In genomic region chr9:106141955-106142354, GRCm38 (mm10) we compare ENCODE assay signal across 22 mouse cellular contexts. TPM values are rescaled to one million over a fixed set of nuclear protein-coding genes. Genes with fewer than 3 reads are reported as not detected.
DNase-seq lines count a peak whose midpoint lies in the region; ATAC-seq lines count a peak whose summit lies in the region.
"Had no signal": no experiment of that assay in that cellular context is flagged by ENCODE, and none has a peak within 500 bp of the region (broad histone marks: within the 10 kb centered on the region; RNA-seq: fewer than 3 reads in every experiment).

No protein-coding gene starts in this region.

- DNase-seq in left cerebral cortex, postnatal 4 days: peak; percentile 73
- DNase-seq in left cerebral cortex, adult 9 months (ENCODE audit: low spot score in 2 of 2): no peak
- peak; percentile 72 for DNase-seq in cerebellum, adult 8-10 months
- DNase-seq in midbrain, embryonic 14.5 days: peak; percentile 27
- DNase-seq in urinary bladder, postnatal 36 days (ENCODE audit: low spot score in 2 of 2): no peak
- no peak for DNase-seq in heart, postnatal 4 days
- DNase-seq: adrenal gland, postnatal 25 days; kidney, adult 18-20 months; kidney, postnatal 10 days; liver, embryonic 13.5 days; retina, postnatal 1 day had no signal

- no peak overlapping the region for H3K9ac ChIP-seq in hindbrain, embryonic 12.5 days
- no peak overlapping the region for H3K9ac ChIP-seq in midbrain, embryonic 14.5 days (replicated peaks; ENCODE audit: low read length)
- H3K9ac ChIP-seq: forebrain, embryonic 15.5 days; heart, embryonic 13.5 days; limb, embryonic 12.5 days; liver, embryonic 13.5 days had no signal

- H3K36me3 ChIP-seq in hindbrain, embryonic 12.5 days: no peaks in the 10 kb centered on the region
- H3K36me3 ChIP-seq in midbrain, embryonic 14.5 days (ENCODE audit: control insufficient read depth, insufficient read depth, low read length): no peaks in the 10 kb centered on the region
- H3K36me3 ChIP-seq: embryonic facial prominence, embryonic 10.5 days; forebrain, embryonic 15.5 days; heart, embryonic 13.5 days; limb, embryonic 12.5 days; liver, embryonic 13.5 days had no signal

- 62% methylated on average over 12 of the region's 12 CpGs for WGBS in hindbrain, embryonic 12.5 days
- 58% methylated on average over 12 of the region's 12 CpGs for WGBS in midbrain, embryonic 14.5 days

- peak; percentile 38; the same call in 1 of the 2 replicates for ATAC-seq in hindbrain, embryonic 12.5 days (ENCODE audit: low FRiP score)
- ATAC-seq in midbrain, embryonic 14.5 days (ENCODE audit: low FRiP score, low TSS enrichment): peak; percentile 53; the same call in 1 of the 2 replicates
- ATAC-seq in monocyte, adult 5-6 weeks (replicated peaks; ENCODE audit: insufficient number of reproducible peaks, low FRiP score, low TSS enrichment, poor library complexity, severe bottlenecking): no peak
- ATAC-seq: forebrain, embryonic 15.5 days had no signal

- 0 out of 2 replicates have a peak, but pooled peaks cover 4% of the 10 kb centered on the region for H3K27me3 ChIP-seq in hindbrain, embryonic 12.5 days
- H3K27me3 ChIP-seq in midbrain, embryonic 14.5 days (ENCODE audit: control insufficient read depth, insufficient read depth, low read length): no peaks in the 10 kb centered on the region

- H3K4me2 ChIP-seq in hindbrain, embryonic 12.5 days (replicated peaks): no peak overlapping the region
- H3K4me2 ChIP-seq in midbrain, embryonic 14.5 days (ENCODE audit: low read length): no peak overlapping the region
- H3K4me2 ChIP-seq: forebrain, embryonic 15.5 days; heart, embryonic 13.5 days; limb, embryonic 12.5 days; liver, embryonic 13.5 days had no signal

- no peak overlapping the region for H3K4me3 ChIP-seq in hindbrain, embryonic 12.5 days
- H3K4me3 ChIP-seq in midbrain, embryonic 14.5 days (replicated peaks; ENCODE audit: low read depth, low read length): no peak overlapping the region
- H3K4me3 ChIP-seq: embryonic facial prominence, embryonic 10.5 days; forebrain, embryonic 15.5 days; heart, embryonic 13.5 days; layer of hippocampus, adult 2 months; left cerebral cortex, adult 2 months; limb, embryonic 12.5 days; liver, embryonic 13.5 days; myocyte had no signal

- peak overlapping the region; percentile 26; the same call in 1 of the 2 replicates for H3K27ac ChIP-seq in hindbrain, embryonic 12.5 days
- H3K27ac ChIP-seq in midbrain, embryonic 14.5 days (replicated peaks; ENCODE audit: low read depth, low read length): peak overlapping the region; percentile 16; the same call in 1 of the 2 replicates
- H3K27ac ChIP-seq: embryonic facial prominence, embryonic 10.5 days; forebrain, embryonic 15.5 days; heart, embryonic 13.5 days; layer of hippocampus, adult 2 months; left cerebral cortex, adult 2 months; limb, embryonic 12.5 days; liver, embryonic 13.5 days had no signal

- intact Hi-C loops in left cerebral cortex, postnatal 4 days (cut with DNase I): no loop called here

- no peaks in the 10 kb centered on the region for H3K9me3 ChIP-seq in hindbrain, embryonic 12.5 days (replicated peaks)
- H3K9me3 ChIP-seq in midbrain, embryonic 14.5 days (ENCODE audit: control insufficient read depth, low read length): no peaks in the 10 kb centered on the region
- H3K9me3 ChIP-seq: embryonic facial prominence, embryonic 10.5 days; forebrain, embryonic 15.5 days; heart, embryonic 13.5 days; limb, embryonic 12.5 days; liver, embryonic 13.5 days had no signal

- peaks cover 11% of the 10 kb centered on the region for H3K4me1 ChIP-seq in hindbrain, embryonic 12.5 days
- peaks cover 7% of the 10 kb centered on the region for H3K4me1 ChIP-seq in midbrain, embryonic 14.5 days (ENCODE audit: control insufficient read depth, insufficient read depth, low read length)
- H3K4me1 ChIP-seq: liver, embryonic 13.5 days had no signal

RNA-seq across cellular contexts. Expression of gene Glyctk, which starts 16.0 kb away (rescaled TPM):
- 1 to 10 TPM; 2.7 to 3.5 TPM for total RNA-seq in left cerebral cortex, postnatal 4 days (2021)
- 5.1 and 5.6 TPM in 2 replicates for polyA plus RNA-seq in hindbrain, embryonic 12.5 days (2016; fragmentation: Nextera tagmentation; extraction: Ambion mirVana)
- polyA plus RNA-seq in midbrain, embryonic 14.5 days (2014; fragmentation: Nextera tagmentation; extraction: Ambion mirVana): 4.6 and 6.8 TPM in 2 replicates
- total RNA-seq in heart, postnatal 4 days (2021): 1 to 10 TPM; 2.3 to 3.5 TPM
- 0.29 to 3.0 TPM (median 0.97 TPM) in 3 replicates for total RNA-seq in monocyte, adult 5-6 weeks (2017)

RNA-seq across cellular contexts. Expression of gene Wdr82, which starts 28.8 kb away (rescaled TPM):
- total RNA-seq in left cerebral cortex, postnatal 4 days (2021): 100 to 1,000 TPM; 168 to 170 TPM
- 34.1 and 38.9 TPM in 2 replicates for polyA plus RNA-seq in hindbrain, embryonic 12.5 days (2016; fragmentation: Nextera tagmentation; extraction: Ambion mirVana)
- 54.0 and 75.3 TPM in 2 replicates for polyA plus RNA-seq in midbrain, embryonic 14.5 days (2014; fragmentation: Nextera tagmentation; extraction: Ambion mirVana)
- total RNA-seq in heart, postnatal 4 days (2021): 10 to 100 TPM; 90.0 to 98.5 TPM
- total RNA-seq in monocyte, adult 5-6 weeks (2017): 75.8 to 89.5 TPM (median 88.3 TPM) in 3 replicates

RNA-seq across cellular contexts. Expression of gene Col6a4, which starts 45.4 kb away (rescaled TPM):
- total RNA-seq in left cerebral cortex, postnatal 4 days (2021): 1 to 10 TPM; 2.0 to 3.1 TPM
- 0.07 and 0.37 TPM in 2 replicates for polyA plus RNA-seq in hindbrain, embryonic 12.5 days (2016; fragmentation: Nextera tagmentation; extraction: Ambion mirVana)
- 0.38 and 0.81 TPM in 2 replicates for polyA plus RNA-seq in midbrain, embryonic 14.5 days (2014; fragmentation: Nextera tagmentation; extraction: Ambion mirVana)
- total RNA-seq in heart, postnatal 4 days (2021): under 1 TPM; 0.07 to 0.09 TPM
- not detected in 3 replicates for total RNA-seq in monocyte, adult 5-6 weeks (2017)
- total RNA-seq: hematopoietic stem cell, adult 5-6 weeks; megakaryocyte progenitor cell, adult 5-6 weeks had no signal
- polyA plus RNA-seq: liver, embryonic 13.5 days had no signal

RNA-seq across cellular contexts. Expression of gene Ppm1m, which starts 57.6 kb away (rescaled TPM):
- total RNA-seq in left cerebral cortex, postnatal 4 days (2021): 10 to 100 TPM; 16.1 to 18.7 TPM
- 32.3 and 37.0 TPM in 2 replicates for polyA plus RNA-seq in hindbrain, embryonic 12.5 days (2016; fragmentation: Nextera tagmentation; extraction: Ambion mirVana)
- polyA plus RNA-seq in midbrain, embryonic 14.5 days (2014; fragmentation: Nextera tagmentation; extraction: Ambion mirVana): 11.3 and 13.1 TPM in 2 replicates
- 10 to 100 TPM; 14.0 to 14.8 TPM for total RNA-seq in heart, postnatal 4 days (2021)
- 30.2 to 33.6 TPM (median 31.1 TPM) in 3 replicates for total RNA-seq in monocyte, adult 5-6 weeks (2017)

Comparison
In these comparisons a context has a peak if more than half of its experiments do, and no peak if none do; other contexts are left out.
1. DNase-seq: peak in left cerebral cortex, postnatal 4 days (single experiment), cerebellum, adult 8-10 months (single experiment) and midbrain, embryonic 14.5 days (single experiment); none in left cerebral cortex, adult 9 months (0 of 2), urinary bladder, postnatal 36 days (0 of 2) and heart, postnatal 4 days (single experiment).